ENCODE assay signal across 8 mouse cellular contexts in the genomic region with DNA sequence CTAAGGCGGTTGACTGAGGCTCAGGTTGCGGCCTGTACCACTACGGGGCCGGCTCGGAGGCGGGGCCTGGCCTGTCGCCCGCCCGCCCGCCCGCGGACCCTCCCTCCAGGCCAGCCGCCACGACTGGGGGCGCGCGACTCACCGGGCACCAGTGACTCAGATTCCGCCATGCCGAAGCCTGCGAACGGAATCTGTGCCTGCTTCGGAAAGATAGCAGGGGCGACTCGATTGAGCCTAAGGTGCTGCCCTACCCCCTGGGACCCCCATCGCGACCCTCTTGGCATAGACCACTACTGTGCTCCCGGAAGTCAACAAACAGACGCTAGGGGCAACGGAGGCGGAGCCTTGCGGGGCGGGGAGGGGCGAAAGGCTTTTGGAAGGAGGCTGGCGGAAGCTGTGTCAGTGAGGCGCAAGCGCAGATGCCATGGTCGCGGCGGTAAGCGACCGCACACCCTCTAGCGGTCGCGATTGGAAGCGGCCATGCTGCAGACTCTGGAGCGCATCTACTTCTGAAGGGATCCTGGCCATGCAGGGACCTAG. TPM values are rescaled to one million over a fixed set of nuclear protein-coding genes. Genes with fewer than 3 reads are reported as not detected.
DNase-seq lines count a peak whose midpoint lies in the region; ATAC-seq and TF ChIP-seq lines count a peak whose summit lies in the region.

A gene (minus strand): TSS at position 511 of the 540 bp plus-strand sequence.

- TF ChIP-seq CTCF in liver, postnatal 0 days (IDR thresholded peaks at IDR 0.05; ENCODE audit: low read depth) = peak; percentile 85

- H3K27ac ChIP-seq in forebrain, embryonic 14.5 days (ENCODE audit: low read depth, low read length) = peak within 1 kb of the TSS; percentile 71
- peak within 1 kb of the TSS; percentile 74 for H3K27ac ChIP-seq in liver, postnatal 0 days (ENCODE audit: low read depth)
- peak within 1 kb of the TSS; percentile 81 for H3K27ac ChIP-seq in neural tube, embryonic 13.5 days (replicated peaks)

- no peaks in the 10 kb centered on the region for H3K4me1 ChIP-seq in forebrain, embryonic 14.5 days (ENCODE audit: control insufficient read depth, insufficient read depth, low read length)
- no peaks in the 10 kb centered on the region for H3K4me1 ChIP-seq in liver, postnatal 0 days (ENCODE audit: insufficient read depth)
- peaks cover 9% of the 10 kb centered on the region; the same call in 1 of the 2 replicates for H3K4me1 ChIP-seq in neural tube, embryonic 13.5 days (replicated peaks)

- no peaks in the 10 kb centered on the region for H3K27me3 ChIP-seq in forebrain, embryonic 14.5 days (replicated peaks; ENCODE audit: control insufficient read depth, insufficient read depth, low read length)
- no peaks in the 10 kb centered on the region for H3K27me3 ChIP-seq in liver, postnatal 0 days (ENCODE audit: insufficient read depth, low read length)
- H3K27me3 ChIP-seq in neural tube, embryonic 13.5 days = no peaks in the 10 kb centered on the region

- no peaks in the 10 kb centered on the region for H3K36me3 ChIP-seq in forebrain, embryonic 14.5 days (ENCODE audit: control insufficient read depth, insufficient read depth, low read length)
- no peaks in the 10 kb centered on the region for H3K36me3 ChIP-seq in liver, postnatal 0 days (replicated peaks; ENCODE audit: insufficient read depth, low read length)
- H3K36me3 ChIP-seq in neural tube, embryonic 13.5 days = no peaks in the 10 kb centered on the region

- WGBS in forebrain, embryonic 14.5 days = 32% methylated on average over 47 of the region's 47 CpGs
- WGBS in liver, postnatal 0 days (ENCODE audit: insufficient replicate concordance) = 21% methylated on average over 47 of the region's 47 CpGs
- 20% methylated on average over 44 of the region's 47 CpGs for WGBS in neural tube, embryonic 13.5 days

- H3K4me2 ChIP-seq in forebrain, embryonic 14.5 days (ENCODE audit: low read length) = peak within 1 kb of the TSS; percentile 52
- H3K4me2 ChIP-seq in liver, postnatal 0 days (ENCODE audit: low read depth, low read length) = peak within 1 kb of the TSS; percentile 64
- peak within 1 kb of the TSS; percentile 57 for H3K4me2 ChIP-seq in neural tube, embryonic 13.5 days

- intact Hi-C loops in heart, postnatal 14 days (cut with DNase I) = no loop called here

- H3K9me3 ChIP-seq in forebrain, embryonic 14.5 days (replicated peaks; ENCODE audit: control insufficient read depth, low read length) = no peaks in the 10 kb centered on the region
- no peaks in the 10 kb centered on the region for H3K9me3 ChIP-seq in liver, postnatal 0 days (ENCODE audit: low read length)
- H3K9me3 ChIP-seq in neural tube, embryonic 13.5 days = no peaks in the 10 kb centered on the region

- ATAC-seq in forebrain, embryonic 14.5 days = peak; percentile 98
- peak; percentile 98 for ATAC-seq in liver, postnatal 0 days
- peak; percentile 99 for ATAC-seq in neural tube, embryonic 13.5 days (ENCODE audit: low read depth)

- peak within 1 kb of the TSS; percentile 45 for H3K4me3 ChIP-seq in forebrain, embryonic 14.5 days (ENCODE audit: low read depth, low read length)
- H3K4me3 ChIP-seq in liver, postnatal 0 days (ENCODE audit: low read depth, low read length) = peak within 1 kb of the TSS; percentile 62
- H3K4me3 ChIP-seq in neural tube, embryonic 13.5 days = peak within 1 kb of the TSS; percentile 51

- peak within 1 kb of the TSS; percentile 62 for H3K9ac ChIP-seq in forebrain, embryonic 14.5 days (ENCODE audit: low read length)
- peak within 1 kb of the TSS; percentile 70 for H3K9ac ChIP-seq in liver, postnatal 0 days (replicated peaks)
- H3K9ac ChIP-seq in neural tube, embryonic 13.5 days = peak within 1 kb of the TSS; percentile 67

- peak; percentile 89 for DNase-seq in ES-CJ7 (ENCODE audit: low read depth, low spot score)
- DNase-seq in cerebellum, adult 11-12 months = peak; percentile 93
- DNase-seq in forebrain, embryonic 14.5 days (ENCODE audit: low spot score) = peak; percentile 95
- peak; percentile 89 to 90 for DNase-seq in heart, postnatal 14 days
- peak; percentile 90 for DNase-seq in layer of hippocampus, adult 11-12 months (ENCODE audit: low spot score)
- peak; percentile 91 for DNase-seq in liver, postnatal 0 days
- DNase-seq in telencephalon, adult 2 months (ENCODE audit: low read depth, low spot score) = peak; percentile 81

- TF ChIP-seq EP300 in liver, postnatal 0 days (IDR thresholded peaks at IDR 0.05; ENCODE audit: low read depth) = no peak

RNA-seq across cellular contexts. Expression of the gene that starts here (rescaled TPM):
- 34.0 and 41.5 TPM in 2 replicates for polyA plus RNA-seq in forebrain, embryonic 14.5 days (2014; fragmentation: Nextera tagmentation; extraction: Ambion mirVana)
- total RNA-seq in heart, postnatal 14 days (2021) = 1 to 10 TPM; 3.5 to 4.3 TPM
- polyA plus RNA-seq in liver, postnatal 0 days (2015; fragmentation: Nextera tagmentation; extraction: Ambion mirVana) = 1.5 and 2.0 TPM in 2 replicates
- 40.6 and 42.8 TPM in 2 replicates for polyA plus RNA-seq in neural tube, embryonic 13.5 days (2015; fragmentation: Nextera tagmentation; extraction: Ambion mirVana)

Comparison
In these comparisons a context has a peak if more than half of its experiments do, and no peak if none do; other contexts are left out.
1. Peak in every context shown above with its lines: DNase-seq, ATAC-seq, H3K4me3 ChIP-seq and H3K27ac ChIP-seq.
2. RNA of the gene that starts here (polyA plus RNA-seq): 40.6 to 42.8 TPM in neural tube, embryonic 13.5 days and 34.0 to 41.5 TPM in forebrain, embryonic 14.5 days; 1.5 to 2.0 TPM in liver, postnatal 0 days; every median in the first group is over 10 times any median in the second.